Mouse (Mus musculus) heart, adult 2 months (tissue): ENCODE measurements around the gene Sf3a2. TPM values are rescaled to one million over a fixed set of nuclear protein-coding genes. Genes with fewer than 3 reads are reported as not detected.
A peak's percentile ranks its signal among the peaks of the same experiment; 100 is the strongest.

Experiments
- DNase-seq, 2 experiments: peaks; one replicate each; pipeline ENCODE4 v3.0.0; 2021
- H3K27ac ChIP-seq: fragments of 200-600 bp; 2 replicates; pipeline ENCODE4 v1.8.1; 2022
- H3K27me3 ChIP-seq: fragments of 200-500 bp; 2 replicates; pipeline ENCODE4 v1.6.1; 2012; ENCODE audit warnings: mild to moderate bottlenecking, low read length, inconsistent platforms, mixed read lengths; ENCODE audit not compliant: control insufficient read depth, insufficient read depth
- H3K36me3 ChIP-seq: fragments of 200-500 bp; 2 replicates; pipeline ENCODE4 v1.6.1; 2012; ENCODE audit warnings: low read length, inconsistent platforms; ENCODE audit not compliant: control insufficient read depth, insufficient read depth
- H3K4me1 ChIP-seq: fragments of 200-500 bp; 2 replicates; pipeline ENCODE4 v1.6.1; 2011; ENCODE audit warnings: low read length; ENCODE audit not compliant: control insufficient read depth, insufficient read depth
- H3K4me3 ChIP-seq: fragments of 200-600 bp; 2 replicates; pipeline ENCODE4 v1.8.1; 2022
- H3K79me2 ChIP-seq: fragments of 200-500 bp; replicated peaks from 2 replicates; pipeline ENCODE4 v1.6.1; 2012; ENCODE audit warnings: mild to moderate bottlenecking, inconsistent platforms, low read length, moderate library complexity, mixed read lengths; ENCODE audit not compliant: control insufficient read depth, insufficient read depth
- H3K9ac ChIP-seq: fragments of 200-500 bp; 2 replicates; pipeline ENCODE4 v1.6.1; 2012; ENCODE audit warnings: low read depth, mild to moderate bottlenecking, control low read depth, inconsistent platforms, low read length, mixed read lengths
- CTCF ChIP-seq: fragments of 200-600 bp; IDR thresholded peaks from 2 replicates; pipeline ENCODE4 v1.8.1; 2022; ENCODE audit warnings: antibody characterized with exemption, mild to moderate bottlenecking, moderate library complexity
- EP300 ChIP-seq: fragments of 200-500 bp; IDR thresholded peaks from 2 replicates; pipeline ENCODE4 v1.6.1; 2011; ENCODE audit warnings: low read depth, low read length, control low read depth; ENCODE audit not compliant: insufficient read depth
- POLR2A ChIP-seq: fragments of 200-500 bp; IDR thresholded peaks from 2 replicates; pipeline ENCODE4 v1.6.1; 2011; ENCODE audit warnings: mild to moderate bottlenecking, low read depth, low read length, control low read depth; ENCODE audit not compliant: insufficient read depth
- WGBS: fragments of 180-500 bp; shearing (Covaris S2); methylation state at CpG from one replicate; pipeline ENCODE4 v1.1.7; 2018; 5-methylcytosine and 5-hydroxymethylcytosine counted together
- intact Hi-C: fragments of 180-260 bp; cut with DNase I; formaldehyde crosslinking; loops from one replicate; pipeline ENCODE4 v1.15.1; 2025
- polyA plus RNA-seq: library from polyadenylated mRNA; depleted of rRNA; stranded (reverse); fragments of >200 nt; gene quantifications from 2 replicates; pipeline ENCODE4 v1.2.3, GENCODE M21; 2012
- total RNA-seq, 2 experiments: library from RNA; stranded (reverse); gene quantifications; 2 replicates each; pipeline ENCODE4 v1.2.3; 2021

The Sf3a2 gene
- total and polyA plus RNA-seq, 3 experiments: 18.4 to 30.4 (median 27.3) TPM

GRCm38 (mm10) chr10:80768365-80768764, 29.6 kb upstream of the Sf3a2 start:
- Histone ChIP-seq H3K4me3 (no peak overlapping the region), H3K4me1 (peaks cover 2% of the 10 kb centered on the region; the same call in 1 of the 2 replicates), H3K27me3 (no peaks in the 10 kb centered on the region), H3K79me2 (no peaks in the 10 kb centered on the region), H3K9ac (no peak overlapping the region), H3K36me3 (no peaks in the 10 kb centered on the region), H3K27ac (no peak overlapping the region)
- intact Hi-C loops: no loop called here
- WGBS: 65% methylated on average over 6 of the region's 6 CpGs
- DNase-seq: no peak
- TF ChIP-seq POLR2A (no peak), CTCF (no peak), EP300 (no peak)

GRCm38 (mm10) chr10:80773816-80774215, 24.2 kb upstream of the Sf3a2 start:
- TF ChIP-seq POLR2A (no peak), EP300 (no peak), CTCF (no peak)
- WGBS: 54% methylated on average over 5 of the region's 5 CpGs
- H3K27ac ChIP-seq: peak overlapping the region; percentile 72
- no peaks in the 10 kb centered on the region for H3K27me3 ChIP-seq
- H3K9ac ChIP-seq: no peak overlapping the region
- no peak overlapping the region for H3K4me3 ChIP-seq
- peaks cover 14% of the 10 kb centered on the region for H3K4me1 ChIP-seq
- H3K36me3 ChIP-seq: peaks cover 2% of the 10 kb centered on the region; the same call in 1 of the 2 replicates
- no peaks in the 10 kb centered on the region for H3K79me2 ChIP-seq
- DNase-seq: no peak
- intact Hi-C loops: loop anchor here (1.0 kb wide), 2 partner anchors 23 to 27 kb away; no protein-coding TSS in a partner anchor

GRCm38 (mm10) chr10:80774549-80774948, 23.4 kb upstream of the Sf3a2 start:
- peaks cover 14% of the 10 kb centered on the region for H3K4me1 ChIP-seq
- no peaks in the 10 kb centered on the region for H3K27me3 ChIP-seq
- no peak overlapping the region for H3K4me3 ChIP-seq
- H3K36me3 ChIP-seq: peaks cover 2% of the 10 kb centered on the region; the same call in 1 of the 2 replicates
- intact Hi-C loops: loop anchor here (1.0 kb wide), 2 partner anchors 23 to 27 kb away; no protein-coding TSS in a partner anchor
- no peaks in the 10 kb centered on the region for H3K79me2 ChIP-seq
- peak overlapping the region; percentile 72 for H3K27ac ChIP-seq
- TF ChIP-seq CTCF (no peak; the same call in none of the 2 replicates), POLR2A (peak; percentile 52; the same call in 1 of the 2 replicates), EP300 (peak; percentile 97)
- WGBS: 28% methylated on average over 2 of the region's 2 CpGs
- H3K9ac ChIP-seq: no peak overlapping the region
- DNase-seq: peak; percentile 83 to 85

DNA sequence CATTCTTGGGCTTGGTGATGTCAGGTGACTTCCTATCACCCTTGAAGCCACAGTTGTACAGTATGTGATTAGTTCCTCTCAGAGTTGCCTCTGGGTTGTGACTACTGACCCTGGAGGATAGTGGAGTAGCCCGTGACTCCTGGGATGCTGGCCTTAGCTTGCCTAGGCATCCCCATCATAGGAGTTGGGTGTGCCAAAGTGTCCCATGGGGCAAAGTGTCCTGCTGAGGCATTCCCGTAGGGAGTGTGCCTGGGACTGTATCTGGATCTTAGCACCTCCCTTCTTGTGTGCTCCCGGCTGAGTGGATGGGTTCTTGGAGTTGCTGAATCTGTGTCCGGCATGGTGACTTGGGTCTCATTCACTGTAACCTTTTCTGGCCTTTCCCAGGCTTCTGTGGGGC, 23.0 kb upstream of the Sf3a2 start:
- 52% methylated on average over 4 of the region's 4 CpGs for WGBS
- Histone ChIP-seq H3K4me1 (peaks cover 14% of the 10 kb centered on the region), H3K36me3 (peaks cover 2% of the 10 kb centered on the region; the same call in 1 of the 2 replicates), H3K79me2 (no peaks in the 10 kb centered on the region), H3K4me3 (no peak overlapping the region), H3K27ac (peak overlapping the region; percentile 62), H3K9ac (no peak overlapping the region), H3K27me3 (no peaks in the 10 kb centered on the region)
- no peak for TF ChIP-seq POLR2A
- no peak for TF ChIP-seq EP300
- TF ChIP-seq CTCF: no peak; the same call in 1 of the 2 replicates
- no peak for DNase-seq
- intact Hi-C loops: loop anchor here (1.0 kb wide), 2 partner anchors 24 to 28 kb away; no protein-coding TSS in a partner anchor

DNA sequence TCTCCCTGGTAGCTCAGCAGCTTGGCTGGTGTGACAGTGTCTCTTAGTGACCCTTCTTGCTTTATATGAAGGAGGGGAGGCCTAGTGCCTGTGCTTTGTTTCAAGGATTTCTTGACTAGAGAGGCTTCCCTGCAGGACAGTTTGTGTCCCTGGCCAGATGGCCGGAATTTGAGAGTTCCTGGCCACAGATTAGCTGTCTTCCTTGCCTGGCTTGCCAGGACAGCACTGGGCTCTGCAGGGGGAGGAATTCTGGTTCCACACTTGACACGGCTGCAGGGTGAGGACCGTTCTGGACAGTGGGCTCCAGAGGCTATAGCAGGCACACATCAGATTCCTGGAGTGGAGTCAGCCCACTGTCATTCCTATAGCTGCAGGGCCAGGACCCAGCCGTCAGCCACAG, 22.3 kb upstream of the Sf3a2 start:
- 50% methylated on average over 4 of the region's 4 CpGs for WGBS
- no peak for DNase-seq
- Histone ChIP-seq H3K4me3 (no peak overlapping the region), H3K79me2 (no peaks in the 10 kb centered on the region), H3K4me1 (peaks cover 14% of the 10 kb centered on the region), H3K27me3 (no peaks in the 10 kb centered on the region), H3K36me3 (peaks cover 2% of the 10 kb centered on the region; the same call in 1 of the 2 replicates), H3K9ac (no peak overlapping the region), H3K27ac (peak overlapping the region; percentile 27; the same call in 1 of the 2 replicates)
- TF ChIP-seq EP300 (no peak), POLR2A (no peak), CTCF (no peak)
- intact Hi-C loops: no loop called here

GRCm38 (mm10) chr10:80776358-80776869, 21.6 kb upstream of the Sf3a2 start:
- no peak for DNase-seq
- Histone ChIP-seq H3K9ac (no peak overlapping the region), H3K36me3 (peaks cover 2% of the 10 kb centered on the region; the same call in 1 of the 2 replicates), H3K4me1 (peaks cover 14% of the 10 kb centered on the region), H3K79me2 (no peaks in the 10 kb centered on the region), H3K27ac (no peak overlapping the region), H3K27me3 (no peaks in the 10 kb centered on the region), H3K4me3 (no peak overlapping the region)
- 71% methylated on average over 6 of the region's 6 CpGs for whole genome bisulfite sequencing
- intact Hi-C loops: no loop called here
- no peak for TF ChIP-seq POLR2A
- TF ChIP-seq EP300: no peak
- TF ChIP-seq CTCF: no peak
